Mouse (Mus musculus) common myeloid progenitor, adult 5-6 weeks (primary cell): ENCODE measurements at regions not wholly inside any gene's neighbourhood (a gene's known extent, or its start where the extent isn't known, plus 50 kb on each side); places are given as distances from the start of the nearest gene placed in this dataset.

Experiments used
- ATAC-seq: replicated peaks from 2 replicates; pipeline ENCODE4 v1.8.0; 2016; ENCODE audit warnings: low read depth, mild to moderate bottlenecking, moderate TSS enrichment, inconsistent platforms; ENCODE audit not compliant: poor library complexity, severe bottlenecking

GRCm38 (mm10) chr10:99902280-99903231, 112.9 kb upstream of the Kitl start:
- ATAC-seq = no peak

GRCm38 (mm10) chr10:99900955-99901835, 114.2 kb upstream of the Kitl start:
- ATAC-seq = no peak

GRCm38 (mm10) chr10:99893999-99894398, 121.4 kb upstream of the Kitl start:
- ATAC-seq = no peak

GRCm38 (mm10) chr10:99891899-99892298, 123.5 kb upstream of the Kitl start:
- ATAC-seq = no peak

- ATAC-seq = no peak
Measured at GRCm38 (mm10) chr10:99881901-99882300, 122.4 kb upstream of the Csl start.

GRCm38 (mm10) chr10:99879362-99879761, 119.9 kb upstream of the Csl start:
- no peak for ATAC-seq

GRCm38 (mm10) chr10:99864711-99865110, 105.3 kb upstream of the Csl start:
- no peak for ATAC-seq

GRCm38 (mm10) chr10:99860322-99861089, 101.0 kb upstream of the Csl start:
- no peak for ATAC-seq

GRCm38 (mm10) chr10:99844110-99844509, 84.7 kb upstream of the Csl start:
- no peak for ATAC-seq

- ATAC-seq = no peak
Measured at GRCm38 (mm10) chr10:99841167-99841843, 81.8 kb upstream of the Csl start.

- ATAC-seq = no peak
Measured at GRCm38 (mm10) chr10:99840179-99840876, 80.9 kb upstream of the Csl start.

- no peak for ATAC-seq
Measured at GRCm38 (mm10) chr10:99836835-99837412, 77.5 kb upstream of the Csl start.

- ATAC-seq = no peak
Measured at GRCm38 (mm10) chr10:99834905-99835633, 75.6 kb upstream of the Csl start.

GRCm38 (mm10) chr10:99829974-99830373, 70.5 kb upstream of the Csl start:
- no peak for ATAC-seq

- no peak for ATAC-seq
Measured at GRCm38 (mm10) chr10:99827476-99827875, 68.0 kb upstream of the Csl start.

- ATAC-seq = no peak
Measured at GRCm38 (mm10) chr10:99825881-99826280, 66.4 kb upstream of the Csl start.

- no peak for ATAC-seq
Measured at GRCm38 (mm10) chr10:99812069-99812650, 52.7 kb upstream of the Csl start.

GRCm38 (mm10) chr10:99811430-99811829, 52.0 kb upstream of the Csl start:
- no peak for ATAC-seq
